Mouse (Mus musculus) heart, embryonic 11.5 days (tissue): ENCODE measurements at regions not wholly inside any gene's neighbourhood (a gene's known extent, or its start where the extent isn't known, plus 50 kb on each side); places are given as distances from the start of the nearest gene placed in this dataset.
"Not testable (repeated sequence)": the region's sequence is repeated elsewhere in the genome, so short reads cannot be mapped to it uniquely, and the experiment has no call there.

Source experiments
- ATAC-seq: fragments of 200-750 bp; cut with Nextera tagmentation; replicated peaks from 2 replicates; pipeline ENCODE4 v1.8.0; 2017; ENCODE audit warnings: moderate library complexity; ENCODE audit not compliant: insufficient number of reproducible peaks, low FRiP score, low TSS enrichment
- H3K27ac ChIP-seq: fragments of 300-500 bp; sonication (generic); 2 replicates; pipeline ENCODE4 v1.5.1; 2014; ENCODE audit warnings: mild to moderate bottlenecking, low read depth, low read length
- H3K27me3 ChIP-seq: fragments of 300-500 bp; sonication (generic); 2 replicates; pipeline ENCODE4 v1.6.1; 2014; ENCODE audit warnings: mild to moderate bottlenecking, low read length, mixed read lengths; ENCODE audit not compliant: control insufficient read depth, insufficient read depth
- H3K36me3 ChIP-seq: fragments of 300-500 bp; sonication (generic); 2 replicates; pipeline ENCODE4 v1.6.1; 2014; ENCODE audit warnings: mild to moderate bottlenecking, low read length, moderate library complexity, mixed read lengths; ENCODE audit not compliant: control insufficient read depth, insufficient read depth
- H3K4me1 ChIP-seq: fragments of 300-500 bp; sonication (generic); 2 replicates; pipeline ENCODE4 v1.6.1; 2014; ENCODE audit warnings: low read length; ENCODE audit not compliant: control insufficient read depth, insufficient read depth
- H3K4me2 ChIP-seq: fragments of 300-500 bp; sonication (generic); 2 replicates; pipeline ENCODE4 v1.6.1; 2014; ENCODE audit warnings: mild to moderate bottlenecking, moderate library complexity
- H3K4me3 ChIP-seq: fragments of 300-500 bp; sonication (generic); 2 replicates; pipeline ENCODE4 v1.5.1; 2014; ENCODE audit warnings: low read depth, low read length
- H3K9ac ChIP-seq: fragments of 300-500 bp; sonication (generic); 2 replicates; pipeline ENCODE4 v1.6.1; 2014; ENCODE audit warnings: mild to moderate bottlenecking, low read depth, low read length, moderate library complexity
- H3K9me3 ChIP-seq: fragments of 300-500 bp; sonication (generic); replicated peaks from 2 replicates; pipeline ENCODE4 v1.6.1; 2016; ENCODE audit warnings: low read length; ENCODE audit not compliant: control insufficient read depth
- WGBS: fragments of 180-500 bp; shearing (Covaris S2); extraction: QIAGEN DNeasy Blood & Tissue Kit; methylation state at CpG from one replicate; pipeline ENCODE4 v1.1.7; 2014; ENCODE audit not compliant: insufficient replicate concordance; 5-methylcytosine and 5-hydroxymethylcytosine counted together

GRCm38 (mm10) chrX:154717526-154717925 lies 138.4 kb upstream of the Samt2 start:
- 80% methylated on average over 10 of the region's 10 CpGs for WGBS
- not testable (repeated sequence) for H3K9me3 ChIP-seq, H3K4me3 ChIP-seq, H3K4me2 ChIP-seq, H3K27ac ChIP-seq, H3K27me3 ChIP-seq, H3K36me3 ChIP-seq, H3K9ac ChIP-seq, H3K4me1 ChIP-seq, ATAC-seq

GRCm38 (mm10) chrX:154713641-154714255 lies 134.6 kb upstream of the Samt2 start:
- Histone ChIP-seq H3K27me3 (no peaks in the 10 kb centered on the region), H3K4me2 (peak overlapping the region; percentile 56), H3K4me3 (peak overlapping the region; percentile 23; the same call in 1 of the 2 replicates), H3K36me3 (no peaks in the 10 kb centered on the region), H3K4me1 (no peaks in the 10 kb centered on the region), H3K9me3 (no peaks in the 10 kb centered on the region), H3K9ac (no peak overlapping the region), H3K27ac (no peak overlapping the region)
- ATAC-seq: no peak
- WGBS: 53% methylated on average over 22 of the region's 27 CpGs

- H3K27ac ChIP-seq, H3K9ac ChIP-seq, H3K27me3 ChIP-seq, H3K4me2 ChIP-seq, H3K4me1 ChIP-seq, H3K36me3 ChIP-seq, ATAC-seq, H3K9me3 ChIP-seq, H3K4me3 ChIP-seq: not testable (repeated sequence)
- 89% methylated on average over 8 of the region's 8 CpGs for WGBS
These were observed 133.4 kb upstream of the Samt2 start for GRCm38 (mm10) chrX:154712576-154712975.

- not testable (repeated sequence) for H3K9ac ChIP-seq, H3K4me3 ChIP-seq, H3K4me1 ChIP-seq, H3K4me2 ChIP-seq, ATAC-seq, H3K27ac ChIP-seq, H3K9me3 ChIP-seq, H3K27me3 ChIP-seq, H3K36me3 ChIP-seq
- WGBS: 84% methylated on average over 1 of the region's 2 CpGs
These were observed 91.4 kb upstream of the Samt2 start for GRCm38 (mm10) chrX:154670529-154670928.
